Mouse (Mus musculus) mouse embryonic stem cell (cell line): ENCODE measurements around the gene Slc1a2.

Source experiments
- in situ Hi-C, 2 experiments: fragments of 300-500 bp; cut with MboI; formaldehyde crosslinking; loops; 1 replicate in 1 of 2; 3 replicates in 1 of 2; pipeline ENCODE4 v1.14.3; 2019 to 2020; ENCODE audit warnings: low sequenced_read_pairs in 2 of 2, low pct_unique_long_range_greater_than_20kb in 1 of 2, mixed read lengths in 1 of 2; ENCODE audit not compliant: unreplicated experiment in 1 of 2

Slc1a2 gene

DNA sequence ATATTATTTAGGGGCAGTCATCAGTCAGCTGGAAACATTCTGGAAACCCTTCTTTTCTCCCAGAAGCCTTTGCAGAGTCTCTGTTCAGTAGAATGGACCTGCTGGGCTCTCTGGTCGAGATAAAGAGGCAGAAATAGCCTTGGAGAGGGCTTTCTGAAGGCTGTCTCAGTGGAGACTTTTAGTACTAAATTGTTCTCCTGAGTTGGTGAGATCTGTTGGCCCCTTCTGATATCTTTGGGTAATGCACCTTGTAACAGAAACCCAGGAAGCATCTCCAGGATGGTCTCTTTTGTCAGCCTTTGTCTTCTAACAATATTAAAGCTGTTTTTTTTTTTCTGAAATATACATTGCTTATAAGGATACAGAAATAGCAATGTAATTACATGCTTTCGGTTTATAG lies 2.6 kb downstream of the Slc1a2 start:
- in situ Hi-C loops, result no loop called here

DNA sequence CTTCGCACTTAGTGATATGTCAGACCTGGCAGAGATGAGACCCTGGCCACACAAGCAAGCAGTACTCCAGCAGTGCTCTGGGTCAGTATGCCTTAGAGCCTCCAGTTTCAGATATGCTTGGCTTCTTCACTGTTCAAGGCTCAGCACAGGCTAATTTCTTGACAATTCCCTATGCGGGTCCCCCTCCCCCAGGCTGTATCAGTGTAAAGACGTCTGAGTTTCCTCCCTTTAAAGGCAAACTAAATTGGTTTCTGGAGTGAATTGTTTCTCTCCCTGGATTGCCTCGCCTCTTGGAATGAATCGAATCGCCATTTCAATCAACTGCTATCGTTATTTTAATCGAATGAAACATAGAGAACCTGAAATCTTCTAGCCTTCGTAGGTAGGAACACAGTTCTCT lies 4.5 kb downstream of the Slc1a2 start:
- in situ Hi-C loops, result no loop called here

DNA sequence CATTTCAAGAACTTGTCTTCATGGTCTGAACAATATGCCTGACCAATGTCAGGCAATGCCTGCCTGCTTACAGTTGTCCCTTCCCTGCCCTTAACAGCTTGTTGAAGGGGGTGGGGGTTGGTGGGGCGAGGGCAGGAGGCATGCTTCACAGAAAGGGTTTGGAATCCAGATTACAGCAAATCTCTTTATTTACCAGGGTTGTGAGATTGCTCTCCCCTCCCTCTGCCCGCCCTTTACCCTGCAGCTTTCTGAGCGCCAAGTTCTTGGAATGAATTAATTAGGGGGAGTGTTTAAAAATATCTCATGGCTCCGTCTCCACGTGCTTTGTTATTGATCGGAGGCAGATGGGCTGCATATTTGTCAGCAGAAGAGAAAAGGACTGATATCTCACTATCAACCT lies 4.9 kb downstream of the Slc1a2 start:
- in situ Hi-C loops, result no loop called here

DNA sequence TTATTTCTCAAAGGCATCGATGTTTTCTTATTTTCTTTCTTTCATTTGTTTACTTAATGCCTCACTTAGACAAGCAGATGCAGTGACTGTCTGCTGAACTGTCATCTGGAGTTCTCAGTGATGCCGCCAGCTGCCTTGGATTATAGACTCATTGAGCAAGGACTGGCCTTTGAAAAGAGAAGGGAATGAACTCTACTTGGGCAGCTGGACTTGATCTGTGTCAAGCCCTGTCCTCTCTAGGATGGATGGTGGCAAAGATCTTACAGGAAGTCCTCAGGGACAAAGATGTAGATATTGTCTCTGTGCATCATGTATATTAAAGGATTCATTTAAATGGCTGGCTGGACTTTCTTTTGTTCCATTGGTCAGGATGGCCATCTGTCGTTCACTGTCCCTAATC lies 5.4 kb downstream of the Slc1a2 start:
- in situ Hi-C loops, result no loop called here

DNA sequence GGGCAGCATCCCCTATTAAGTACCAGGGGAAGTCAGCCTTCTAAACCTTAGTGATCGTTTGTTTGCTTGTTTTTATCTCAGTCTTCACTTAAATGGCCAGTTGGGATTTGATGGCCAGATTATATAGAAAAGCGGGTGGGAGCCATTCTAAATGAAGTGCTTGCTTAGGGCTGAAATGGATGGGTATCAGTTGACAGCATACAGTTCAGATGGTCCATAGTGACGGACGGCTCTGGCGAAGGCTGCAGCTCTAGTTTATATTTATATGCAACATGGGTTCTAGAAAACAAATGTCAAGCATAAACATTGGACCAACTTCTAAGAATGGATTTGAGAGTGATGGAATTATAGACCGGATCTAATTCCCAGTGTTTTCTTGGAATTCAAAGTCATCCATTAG lies 9.5 kb downstream of the Slc1a2 start:
- in situ Hi-C loops, result no loop called here

DNA sequence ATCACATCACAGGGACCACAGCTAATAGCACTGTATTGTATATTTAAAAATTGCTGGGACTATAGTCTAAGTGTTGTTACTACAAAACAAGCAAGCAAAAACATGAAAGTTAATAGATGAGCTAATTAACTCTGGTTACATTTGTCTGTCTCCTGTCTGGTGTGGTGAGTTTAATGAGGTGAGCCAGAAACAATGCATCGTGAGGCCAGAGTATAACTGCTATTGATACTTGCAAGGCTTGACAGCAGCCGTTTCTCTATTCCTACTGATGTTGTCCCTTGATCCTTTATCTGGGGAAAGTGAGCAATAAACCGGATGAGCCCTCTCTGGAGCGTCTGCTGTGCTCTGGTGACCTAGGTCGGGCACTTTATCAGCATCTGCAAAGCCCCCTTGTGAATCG lies 11.1 kb downstream of the Slc1a2 start:
- in situ Hi-C loops, result no loop called here

DNA sequence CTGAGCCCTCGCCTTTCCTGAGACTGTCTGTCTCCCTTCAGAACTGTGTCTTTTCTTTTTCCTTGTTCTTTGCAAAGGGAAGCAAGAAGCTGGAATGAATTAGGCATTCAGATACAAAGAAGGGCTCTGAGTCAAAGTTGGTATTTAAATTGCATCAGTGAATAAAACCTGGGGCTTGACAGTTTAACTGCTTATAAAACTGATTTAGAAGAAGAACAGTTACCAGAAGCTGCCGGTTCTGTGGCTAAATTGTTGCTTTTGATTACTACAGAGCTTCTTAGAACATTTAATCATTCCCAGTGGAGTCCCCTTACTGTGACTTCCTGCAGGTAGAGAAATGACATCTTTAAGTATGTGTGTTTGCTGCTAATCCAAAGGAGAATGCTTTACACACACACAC lies 16.1 kb downstream of the Slc1a2 start:
- in situ Hi-C loops, result loop anchor here (10.0 kb wide), 2 partner anchors 340 to 670 kb away; no protein-coding TSS in a partner anchor

DNA sequence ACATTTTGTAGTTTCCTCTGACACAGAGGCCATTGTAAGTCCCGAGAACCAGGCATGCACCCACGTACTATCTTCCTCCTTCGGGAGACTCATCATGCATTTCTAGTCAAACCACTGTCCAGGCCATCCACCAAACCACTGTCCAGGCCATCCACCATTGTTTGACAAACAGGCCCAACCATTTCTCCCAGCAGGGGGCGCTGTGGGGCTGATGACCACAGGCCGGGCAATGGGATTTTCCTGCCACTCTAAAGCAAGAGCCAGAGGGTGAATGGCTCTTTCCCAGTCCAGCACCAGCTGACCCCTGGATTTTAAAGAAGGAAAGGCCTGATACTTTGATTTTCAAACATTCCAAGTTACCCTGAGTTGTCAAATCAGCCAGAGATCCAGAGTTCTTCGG lies 16.8 kb downstream of the Slc1a2 start:
- in situ Hi-C loops, result loop anchor here (5.0 to 10.0 kb wide), 3 partner anchors 332 to 670 kb away; no protein-coding TSS in a partner anchor

DNA sequence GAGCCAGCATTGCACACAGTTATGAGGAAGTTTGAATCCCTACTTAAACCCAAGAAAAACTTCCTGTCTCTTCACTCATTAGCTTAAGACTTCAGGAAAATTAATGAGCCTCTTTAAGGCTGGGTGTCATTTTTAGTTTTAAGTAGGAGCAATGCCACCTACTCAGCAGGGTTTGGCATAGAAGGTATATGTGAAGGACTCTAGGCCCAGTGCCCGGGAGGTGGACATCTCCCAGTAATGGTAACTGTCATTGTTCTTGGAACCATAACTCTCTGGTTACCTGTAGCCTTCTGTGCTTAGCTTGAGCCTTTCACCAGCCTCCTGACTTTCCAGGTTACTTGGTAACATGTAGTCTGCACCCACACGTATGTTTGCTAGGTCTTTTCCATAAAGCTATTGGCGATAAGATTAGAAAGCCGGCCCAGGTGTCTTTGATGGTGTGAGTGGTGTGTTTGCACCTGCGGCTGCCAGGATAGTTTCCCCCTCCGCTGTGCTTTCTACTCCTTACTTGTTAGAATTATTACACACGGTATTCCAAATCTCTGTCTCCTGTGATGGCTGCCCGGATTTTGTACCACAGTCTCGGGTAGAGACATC lies 18.4 kb downstream of the Slc1a2 start:
- in situ Hi-C loops, result loop anchor here (5.0 to 10.0 kb wide), 3 partner anchors 330 to 668 kb away; no protein-coding TSS in a partner anchor

DNA sequence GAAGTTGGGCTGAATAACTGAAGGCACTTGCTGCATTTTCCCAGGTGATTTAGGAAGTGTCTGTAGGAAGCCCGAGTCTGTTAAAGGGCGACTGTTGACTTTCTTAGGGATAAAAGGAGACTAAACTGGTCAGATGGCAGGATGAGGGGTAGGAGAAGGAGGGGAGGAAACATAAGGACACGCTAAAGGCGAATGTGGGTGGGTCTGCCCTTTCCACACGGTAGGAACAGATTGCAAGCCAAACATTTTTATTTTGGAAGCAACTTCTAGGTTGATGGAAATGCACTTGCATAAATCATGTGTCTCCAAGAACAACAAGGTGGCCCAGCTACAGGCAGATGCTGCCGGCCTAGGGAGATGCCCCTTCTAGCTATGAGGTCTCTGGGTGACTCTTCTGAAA lies 18.9 kb downstream of the Slc1a2 start:
- in situ Hi-C loops, result loop anchor here (5.0 to 10.0 kb wide), 3 partner anchors 330 to 667 kb away; no protein-coding TSS in a partner anchor

DNA sequence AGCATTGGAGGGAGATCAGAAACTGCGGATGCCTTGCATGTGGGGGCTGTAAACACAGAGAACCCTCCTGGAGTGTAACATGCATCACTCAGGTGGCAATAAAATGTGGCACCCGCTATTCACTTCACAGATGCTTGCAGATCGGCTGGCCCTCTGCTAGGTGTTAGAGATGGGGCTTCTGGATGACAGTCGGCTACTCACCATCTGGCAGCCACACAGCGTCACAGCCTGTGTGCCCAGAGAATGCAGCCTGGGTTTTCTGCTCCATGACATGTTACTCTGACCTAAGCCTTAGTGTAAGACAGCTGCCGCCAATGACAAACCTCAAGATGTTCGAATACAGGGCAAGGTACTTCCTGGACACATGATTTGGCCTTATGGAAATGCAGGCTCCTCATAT lies 22.9 kb downstream of the Slc1a2 start:
- in situ Hi-C loops, result no loop called here

DNA sequence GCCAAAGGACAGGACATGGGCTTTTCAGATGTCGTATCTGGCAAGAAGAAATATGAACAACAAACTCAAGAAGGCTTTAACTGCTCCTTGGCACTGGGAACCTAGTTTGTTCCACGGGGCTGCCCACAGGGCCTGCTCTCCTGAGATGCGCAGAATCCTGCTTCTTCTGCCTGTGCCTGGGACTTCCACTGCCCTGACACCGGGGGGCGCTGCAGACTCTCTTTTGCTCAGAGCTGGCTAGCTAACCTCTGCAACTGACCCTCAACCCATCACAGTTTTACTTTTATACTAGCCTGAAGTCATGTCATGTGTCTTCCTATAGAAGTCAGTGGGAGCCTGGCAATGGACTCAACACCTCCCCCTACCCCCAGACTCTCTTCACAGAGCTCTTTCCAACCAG lies 23.7 kb downstream of the Slc1a2 start:
- in situ Hi-C loops, result no loop called here

DNA sequence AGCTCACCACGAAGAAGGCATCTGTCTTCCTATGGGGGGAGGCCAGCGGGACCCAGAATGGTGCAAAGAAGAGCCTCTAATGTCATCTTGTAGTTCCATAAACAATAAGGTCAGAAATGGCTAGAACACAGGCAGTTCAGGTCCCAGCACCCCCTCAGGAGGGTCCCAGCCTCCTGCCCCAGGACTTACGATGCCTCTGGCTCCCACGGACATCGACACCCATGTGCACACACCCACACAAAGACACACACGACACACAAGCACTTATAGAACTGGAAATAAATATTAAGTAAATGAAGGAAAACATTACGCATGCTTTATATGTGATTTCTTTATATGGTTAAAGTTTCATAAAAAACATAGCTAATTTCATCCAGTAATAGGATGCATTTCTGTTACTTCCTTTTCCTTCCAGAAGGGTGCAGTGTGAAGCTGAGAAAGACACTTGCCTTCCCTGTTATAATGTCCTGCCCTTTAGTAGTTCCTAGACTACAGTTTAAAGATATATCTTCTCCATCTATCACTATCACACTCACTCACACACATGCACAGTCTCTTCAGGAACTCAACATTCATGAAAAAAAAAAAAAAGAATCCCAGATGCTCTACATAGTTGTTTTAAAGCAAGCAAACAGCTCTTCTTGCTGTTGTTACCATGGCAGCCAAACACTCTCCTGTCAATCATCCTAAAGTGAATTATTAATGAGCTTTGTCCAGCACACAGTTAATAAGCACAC lies 27.1 kb downstream of the Slc1a2 start:
- in situ Hi-C loops, result no loop called here

DNA sequence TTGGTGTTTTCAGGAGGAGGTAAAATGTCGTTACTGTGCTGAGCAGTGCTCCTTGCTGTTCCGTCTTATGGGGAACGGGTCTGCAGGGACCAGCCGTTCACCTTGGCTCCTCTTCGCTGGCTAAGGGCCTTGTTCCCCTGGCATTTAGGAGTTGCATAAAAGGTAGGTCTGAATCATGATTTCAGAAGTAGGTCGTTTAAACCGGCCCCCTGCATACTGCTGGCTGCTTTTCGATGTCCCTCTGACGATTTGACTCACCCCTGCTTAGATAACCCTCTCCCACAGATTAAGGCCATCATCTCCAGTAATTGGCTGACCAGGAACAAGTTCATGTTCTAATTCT lies 27.6 kb downstream of the Slc1a2 start:
- in situ Hi-C loops, result no loop called here

DNA sequence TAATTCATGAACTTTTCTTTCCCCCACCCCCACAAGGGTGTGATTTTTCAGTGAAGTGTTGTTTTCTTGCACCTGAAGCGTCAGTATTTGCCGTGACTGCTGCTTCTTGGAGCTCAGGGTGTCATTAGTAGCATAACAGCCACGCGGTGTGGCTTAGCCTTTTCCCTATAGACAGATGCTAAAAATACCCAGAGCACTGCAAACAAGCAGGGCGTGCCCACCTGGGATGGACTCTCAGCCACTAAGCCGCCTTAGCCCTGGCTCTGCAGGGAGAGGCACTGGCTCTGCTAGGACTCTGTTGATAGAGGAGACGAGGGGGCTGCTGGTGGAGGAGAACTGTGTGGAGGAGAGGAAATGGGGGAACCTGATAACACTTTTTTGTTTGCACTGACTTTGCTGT lies 35.1 kb downstream of the Slc1a2 start:
- in situ Hi-C loops, result no loop called here

DNA sequence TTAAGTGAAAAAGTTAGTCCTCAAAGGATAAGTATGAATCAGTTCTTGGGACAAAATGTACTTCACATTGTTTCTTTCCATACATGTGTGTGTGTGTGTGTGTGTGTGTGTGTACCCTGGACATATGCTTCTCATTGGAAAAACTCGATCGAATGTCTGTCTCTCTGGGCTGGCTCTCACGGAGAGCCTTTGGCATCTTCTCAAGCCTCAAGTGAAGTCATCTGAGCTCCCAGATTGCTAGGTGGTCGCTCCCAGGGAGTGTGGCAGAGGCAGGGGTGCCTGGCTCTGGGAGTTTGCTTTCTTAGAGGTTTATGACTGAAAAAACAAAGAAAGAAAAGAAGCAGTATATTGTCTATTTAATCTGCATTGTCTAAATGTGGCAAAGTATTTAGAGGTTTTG lies 36.3 kb downstream of the Slc1a2 start:
- in situ Hi-C loops, result no loop called here

DNA sequence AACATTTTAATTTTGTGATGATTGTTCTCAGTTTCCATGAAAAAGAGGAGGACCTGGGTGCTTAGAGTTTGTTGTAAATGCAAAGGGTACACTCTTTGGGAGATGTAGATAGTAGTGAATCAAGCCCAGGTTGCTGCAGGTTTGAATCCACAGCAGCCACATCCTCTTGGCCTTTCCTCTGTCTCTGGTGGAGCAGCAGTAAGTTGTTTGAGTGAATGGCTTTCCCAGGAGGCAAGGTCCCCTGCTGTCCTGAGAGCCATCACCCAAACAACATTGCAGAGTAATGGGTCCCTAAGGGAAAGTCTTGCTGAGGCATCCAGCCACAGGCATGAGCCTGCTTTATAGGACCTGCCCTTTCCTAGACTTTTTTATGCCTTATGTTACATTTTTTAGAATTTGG lies 37.1 kb downstream of the Slc1a2 start:
- in situ Hi-C loops, result no loop called here

DNA sequence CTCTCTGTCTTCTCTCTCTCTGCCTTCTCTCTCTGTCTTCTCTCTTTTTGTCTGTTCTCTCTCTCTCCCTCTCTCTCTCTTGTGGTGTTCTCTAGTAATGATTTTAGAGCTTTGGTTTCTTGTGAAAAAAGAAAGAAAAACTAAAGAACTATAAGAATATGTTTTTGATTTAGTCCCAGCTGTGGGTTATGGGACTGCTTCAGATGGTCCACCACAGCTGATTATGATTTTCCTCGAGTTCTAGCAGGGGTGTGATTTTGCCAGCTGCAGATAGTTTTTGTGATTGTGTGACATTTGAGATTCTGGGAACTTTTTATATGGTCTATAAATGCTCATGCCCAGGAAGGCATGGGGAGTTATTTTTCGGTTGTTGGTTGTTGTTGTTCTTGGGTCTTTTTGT lies 39.3 kb downstream of the Slc1a2 start:
- in situ Hi-C loops, result no loop called here

DNA sequence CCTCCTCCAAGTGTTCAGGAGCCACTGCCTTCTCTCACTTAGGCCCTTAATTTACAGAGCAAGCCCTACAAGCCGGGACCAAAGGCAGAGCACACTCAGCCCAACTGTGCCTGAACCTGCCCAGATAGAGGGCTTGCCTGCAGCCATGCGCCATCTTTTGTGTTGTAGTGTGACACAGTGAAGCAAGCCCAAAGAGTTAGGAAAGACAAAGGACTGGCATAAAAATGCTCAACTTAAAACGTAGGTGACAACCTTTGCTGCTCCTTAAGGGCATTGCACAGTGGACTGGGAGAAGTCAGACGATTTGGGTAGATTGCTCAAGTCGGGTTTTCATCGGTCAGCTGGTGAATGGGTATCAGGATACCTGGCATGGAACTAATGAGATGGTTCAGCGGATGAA lies 41.5 kb downstream of the Slc1a2 start:
- in situ Hi-C loops, result no loop called here

DNA sequence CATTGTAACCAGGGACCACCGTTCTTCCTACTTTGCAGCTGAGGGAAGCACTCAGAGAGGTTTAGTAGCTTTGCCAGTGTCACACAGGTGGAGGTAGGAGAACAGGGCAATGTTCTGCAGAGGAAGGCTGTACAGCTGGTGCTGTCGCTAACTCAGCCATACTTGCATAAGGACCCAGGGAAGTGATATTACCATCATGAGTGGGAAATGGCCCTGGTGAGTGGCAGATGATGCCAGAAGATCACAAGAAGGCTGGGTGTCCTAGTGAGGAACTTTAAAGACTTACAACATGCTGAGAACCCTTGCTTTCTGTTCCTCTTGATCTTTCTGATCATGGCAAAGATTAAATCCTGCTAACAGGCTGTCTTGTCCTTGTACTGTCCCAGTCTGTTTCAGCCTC lies 42.2 kb downstream of the Slc1a2 start:
- in situ Hi-C loops, result no loop called here
